Mouse (Mus musculus): ENCODE results near the gene Pnpla6.
A peak's percentile ranks its signal among the peaks of the same experiment; 100 is the strongest.

The Pnpla6 gene

GRCm38 (mm10) chr8:3507979-3508754 is 7.0 kb upstream of the Pnpla6 start:
- no peak for DNase-seq

DNA sequence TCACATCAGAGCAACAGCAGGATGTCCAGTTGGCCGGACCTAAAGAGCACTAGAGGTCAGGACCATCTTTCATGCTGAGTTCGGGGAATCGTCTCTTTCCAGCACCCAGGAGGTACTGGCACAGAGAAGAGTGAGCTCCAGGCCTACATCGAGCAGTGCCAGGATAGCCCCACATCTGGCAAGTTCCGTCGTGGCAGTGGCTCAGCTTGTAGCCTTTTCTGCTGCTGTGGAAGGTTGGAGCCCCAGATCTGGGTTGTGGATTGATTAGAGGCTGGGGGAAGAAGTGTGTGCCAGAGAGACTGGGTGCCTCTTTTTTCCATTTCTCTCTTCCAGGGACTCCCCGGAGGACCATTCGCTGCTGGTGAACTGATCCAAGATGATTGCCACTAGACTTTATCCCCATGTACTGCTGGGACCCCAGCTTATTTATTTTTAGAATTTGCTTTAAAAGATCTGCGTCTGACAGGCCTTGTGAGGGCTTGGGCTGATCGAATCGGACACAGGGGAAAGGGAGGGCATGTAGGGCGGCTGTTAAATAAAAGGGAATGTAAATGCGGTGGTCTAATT is 420 bp upstream of the Pnpla6 start:
- no peak for DNase-seq

GRCm38 (mm10) chr8:3515771-3516417 is 710 bp downstream of the Pnpla6 start:
- no peak for DNase-seq

DNA sequence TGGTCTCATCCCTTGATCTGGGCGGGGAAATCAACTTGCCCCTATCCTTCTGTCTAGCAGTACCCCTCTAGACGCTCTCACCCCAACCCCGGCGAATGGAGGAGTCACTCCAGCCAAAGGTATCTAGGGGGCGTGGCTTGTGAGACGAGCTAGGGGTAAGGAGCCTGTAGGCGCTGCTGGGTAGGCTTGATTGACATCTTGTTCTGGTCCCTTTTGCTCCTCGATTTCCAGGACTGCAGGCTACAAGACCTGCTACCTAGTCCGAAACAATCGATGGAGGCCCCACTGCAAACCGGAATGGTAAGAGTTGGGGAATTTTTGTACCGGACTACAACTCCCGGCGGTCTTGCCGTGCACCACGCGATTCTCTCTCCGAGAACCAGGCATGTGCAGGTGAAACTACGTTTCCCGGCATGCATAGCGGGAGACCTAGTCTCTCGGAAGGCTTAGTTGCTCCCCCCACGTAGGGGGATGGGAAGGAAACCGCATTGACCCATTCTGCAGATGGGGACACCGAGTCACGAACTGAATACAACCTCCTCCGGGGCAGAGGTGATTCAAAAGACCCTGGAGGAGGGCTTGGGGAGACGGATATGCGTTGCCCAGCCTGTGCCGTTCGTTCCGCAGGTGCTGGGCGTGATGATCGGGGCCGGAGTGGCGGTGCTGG is 1.4 kb downstream of the Pnpla6 start:
- peak; percentile 93 for DNase-seq

GRCm38 (mm10) chr8:3517117-3517495 is 1.9 kb downstream of the Pnpla6 start:
- DNase-seq, result no peak

GRCm38 (mm10) chr8:3522007-3522697 is 7.0 kb downstream of the Pnpla6 start:
- DNase-seq, result no peak

GRCm38 (mm10) chr8:3530816-3531215 is 15.6 kb downstream of the Pnpla6 start:
- no peak for DNase-seq

DNA sequence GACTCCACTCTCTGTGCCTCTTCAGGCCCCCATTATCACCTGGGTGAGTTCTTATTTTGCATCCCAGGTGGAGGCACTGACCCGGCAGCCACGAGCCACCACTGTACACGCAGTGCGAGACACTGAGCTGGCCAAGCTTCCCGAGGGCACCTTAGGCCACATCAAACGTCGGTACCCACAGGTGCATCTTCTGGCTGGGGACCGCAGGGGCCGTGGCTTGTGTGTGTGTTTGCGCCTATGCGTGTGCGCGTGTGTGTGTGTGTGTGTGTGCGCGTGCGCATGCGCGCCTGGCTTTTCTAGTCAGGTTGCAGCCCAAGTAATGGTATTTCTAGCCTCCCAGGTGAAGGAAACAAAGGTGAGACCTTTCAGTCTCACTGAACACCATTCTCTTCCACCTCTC is 16.8 kb downstream of the Pnpla6 start:
- DNase-seq, result no peak

DNA sequence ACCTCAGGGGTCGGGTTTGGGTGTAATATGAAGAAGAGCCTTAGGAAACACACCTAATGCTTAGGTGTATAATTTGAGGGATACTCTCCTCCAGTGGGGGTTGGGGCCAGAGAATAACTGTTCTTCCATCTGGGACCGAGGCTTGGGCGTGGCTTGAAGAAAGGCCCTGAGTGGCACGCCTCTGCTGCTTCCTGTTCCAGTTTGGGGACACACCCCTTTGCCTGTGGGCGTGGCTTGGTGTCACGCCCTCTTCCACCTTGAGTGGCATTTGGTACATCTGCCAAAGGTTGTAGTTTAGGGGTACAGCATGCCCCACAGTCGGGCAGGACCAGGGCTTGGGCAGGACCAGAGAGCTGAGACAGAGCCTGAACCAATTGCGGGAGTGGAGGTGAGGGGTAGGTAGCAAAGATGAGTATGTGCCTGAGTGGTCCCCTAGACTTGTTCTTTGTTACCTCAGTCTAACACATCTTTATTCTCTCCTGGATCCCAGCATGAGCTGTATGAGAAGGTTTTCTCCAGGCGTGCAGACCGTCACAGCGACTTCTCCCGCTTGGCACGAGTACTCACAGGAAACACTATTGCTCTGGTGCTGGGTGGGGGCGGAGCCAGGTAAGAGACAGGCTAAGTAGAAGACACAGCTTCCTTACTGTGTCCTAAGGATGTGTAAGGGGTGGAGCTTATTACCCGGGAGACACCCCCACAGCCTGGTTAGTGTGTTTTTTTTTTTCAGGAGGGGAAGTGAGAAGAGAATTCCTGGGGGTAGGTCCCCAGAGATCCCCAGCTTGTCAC is 21.1 kb downstream of the Pnpla6 start:
- DNase-seq, result peak; percentile 57

GRCm38 (mm10) chr8:3536940-3537339 is 21.8 kb downstream of the Pnpla6 start:
- no peak for DNase-seq

GRCm38 (mm10) chr8:3537666-3538065 is 22.5 kb downstream of the Pnpla6 start:
- no peak for DNase-seq

- no peak for DNase-seq
These were observed 24.0 kb downstream of the Pnpla6 start for GRCm38 (mm10) chr8:3539146-3539545.

- DNase-seq, result no peak
These were observed 24.9 kb downstream of the Pnpla6 start for GRCm38 (mm10) chr8:3540076-3540475.

GRCm38 (mm10) chr8:3546511-3546910 is 31.3 kb downstream of the Pnpla6 start:
- DNase-seq, result no peak

- no peak for DNase-seq
These were observed 37.1 kb downstream of the Pnpla6 start for GRCm38 (mm10) chr8:3552240-3552639.

GRCm38 (mm10) chr8:3556114-3556513 is 40.9 kb downstream of the Pnpla6 start:
- DNase-seq, result no peak

DNA sequence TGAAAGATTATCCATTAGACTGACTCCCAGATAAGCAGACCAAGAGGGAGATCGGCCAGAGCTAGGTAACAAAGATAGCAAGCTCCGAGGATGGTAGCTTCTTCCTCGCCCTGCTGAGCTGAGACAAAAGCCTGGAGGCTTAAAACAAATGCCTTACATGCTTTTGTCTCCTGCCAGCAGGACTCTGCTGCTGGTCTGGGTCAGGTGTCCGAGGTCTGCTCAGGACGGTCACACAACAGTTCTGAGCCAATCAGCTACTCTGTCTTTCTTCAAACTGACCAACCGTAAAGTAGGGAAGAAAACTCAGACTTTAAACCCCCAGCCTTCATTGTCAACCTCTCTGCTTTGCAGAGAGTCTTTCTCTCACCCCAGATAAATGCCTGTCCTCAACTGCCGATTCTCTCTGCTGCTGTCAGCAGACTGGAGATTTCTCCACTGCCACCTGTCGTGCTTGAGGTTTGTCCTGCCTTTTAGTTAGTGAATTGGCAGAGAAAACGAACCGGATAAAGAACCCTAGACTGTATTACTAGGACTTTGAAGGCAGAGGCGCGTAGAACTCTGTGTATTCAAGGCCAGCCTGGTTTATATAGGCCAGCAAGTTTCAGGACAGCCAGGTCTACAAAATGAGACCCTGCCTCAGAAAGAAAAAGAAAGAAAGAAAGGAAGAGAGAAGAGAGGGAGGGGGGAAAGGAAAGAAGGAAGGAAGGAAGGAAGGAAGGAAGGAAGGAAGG is 52.6 kb downstream of the Pnpla6 start, which contains the start of gene C330021F23Rik:
Gene C330021F23Rik (plus strand): TSS at position 350 of the 731 bp plus-strand sequence.
- DNase-seq, result no peak

GRCm38 (mm10) chr8:3568378-3568777 is 53.2 kb downstream of the Pnpla6 start:
- DNase-seq, result no peak

DNA sequence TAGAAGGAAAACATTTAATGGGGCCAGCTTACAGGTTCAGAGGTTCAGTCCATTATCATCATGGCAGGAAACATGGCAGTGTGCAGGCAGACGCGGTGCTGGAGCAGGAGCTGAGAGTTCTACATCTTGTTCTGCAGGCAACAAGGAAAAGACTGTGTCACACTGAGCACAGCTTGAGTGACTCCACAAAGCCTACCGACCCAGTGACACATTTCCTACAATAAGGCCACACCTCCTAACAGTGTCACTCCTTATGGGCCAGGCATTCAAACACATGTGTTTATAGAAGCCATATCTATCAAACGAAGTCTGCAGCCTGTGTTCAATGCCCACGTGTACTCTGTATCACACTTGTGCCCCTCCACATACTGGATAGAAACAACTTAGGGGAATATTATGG is 54.6 kb downstream of the Pnpla6 start:
- DNase-seq, result no peak

DNA sequence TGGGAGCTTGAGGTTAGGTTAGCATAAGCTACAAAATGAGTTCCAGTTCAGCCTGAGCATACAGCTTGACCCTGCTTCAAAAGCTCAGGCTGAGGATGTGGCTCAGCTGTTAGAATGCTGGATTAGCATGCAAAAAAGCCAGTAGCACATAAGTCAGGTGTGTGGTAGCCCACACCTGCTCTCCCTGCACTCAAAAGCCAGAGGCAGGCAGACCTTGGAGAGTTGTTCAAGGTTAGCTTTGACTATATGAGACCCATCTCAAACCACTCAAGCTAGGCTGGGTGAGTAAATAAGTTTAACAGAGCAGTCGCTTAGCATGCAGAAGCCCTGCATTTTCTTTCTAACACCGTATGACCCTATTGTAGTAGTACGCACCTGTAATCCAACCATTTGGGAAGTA is 59.4 kb downstream of the Pnpla6 start:
- DNase-seq, result no peak

DNA sequence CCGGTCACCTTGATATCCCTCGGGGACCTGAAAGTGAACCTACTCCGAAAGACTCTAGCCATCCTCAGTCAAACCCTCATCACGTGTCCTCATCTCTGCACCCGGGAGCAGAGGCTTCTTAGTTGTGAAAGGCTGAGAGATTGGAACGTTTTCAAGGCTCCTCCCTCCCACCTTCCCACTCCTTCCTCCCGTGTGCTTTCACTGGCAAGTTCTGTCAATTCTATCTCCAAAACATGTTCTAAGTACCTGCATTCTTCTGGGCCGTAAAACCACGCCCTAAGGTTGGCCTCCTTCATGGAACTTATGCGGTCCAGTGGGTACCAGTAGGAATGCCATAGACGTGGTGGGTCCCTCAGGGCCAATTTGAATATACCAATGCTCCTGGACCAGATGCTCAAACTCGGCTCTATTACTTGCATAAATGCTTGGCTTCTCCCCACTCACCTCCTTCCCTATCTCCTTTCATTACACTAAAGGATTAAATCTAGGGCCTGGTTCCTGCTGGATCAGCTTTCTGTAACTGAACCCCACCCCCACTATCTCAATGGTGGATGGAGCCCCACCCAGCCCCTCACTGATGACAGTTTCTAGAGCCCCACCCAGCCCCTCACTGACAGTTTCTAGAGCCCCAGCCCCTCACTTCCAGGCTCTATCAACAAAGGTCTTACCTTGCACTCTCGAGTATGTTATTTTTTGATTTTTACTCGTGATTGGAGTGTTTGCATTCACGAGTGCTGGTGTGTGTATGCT is 61.2 kb downstream of the Pnpla6 start:
- no peak for DNase-seq
